Mouse (Mus musculus) MEL (cell line): ENCODE results near the gene Nkain2. TPM values are rescaled to one million over a fixed set of nuclear protein-coding genes. Genes with fewer than 3 reads are reported as not detected.

ENCODE experiments used
- DNase-seq: peaks from one replicate; pipeline ENCODE4 v3.0.0; 2011; ENCODE audit warnings: low read depth, low spot score
- H3K27ac ChIP-seq: 2 replicates; pipeline ENCODE4 v1.5.1; 2012; ENCODE audit warnings: low read depth, mild to moderate bottlenecking, control low read depth, low read length, moderate library complexity; ENCODE audit not compliant: control insufficient read depth
- H3K27me3 ChIP-seq, 2 experiments: fragments of 150-350 bp in 1 of 2; sonication (generic) in 1 of 2; 2 replicates each; pipeline ENCODE4 v1.6.1; 2012; ENCODE audit warnings: low read length in 2 of 2, mild to moderate bottlenecking in 2 of 2, improper control_type of control experiment in 1 of 2, moderate library complexity in 1 of 2; ENCODE audit not compliant: insufficient read depth in 2 of 2, control insufficient read depth in 1 of 2
- H3K36me3 ChIP-seq, 2 experiments: 2 replicates each; pipeline ENCODE4 v1.6.1; 2012 to 2014; ENCODE audit warnings: low read length in 2 of 2, improper control_type of control experiment in 1 of 2, inconsistent platforms in 1 of 2, mild to moderate bottlenecking in 1 of 2; ENCODE audit not compliant: insufficient read depth in 2 of 2, control insufficient read depth in 1 of 2
- H3K4me1 ChIP-seq, 2 experiments: fragments of 150-350 bp in 1 of 2; sonication (generic) in 1 of 2; 2 replicates each; pipeline ENCODE4 v1.6.1; 2012; ENCODE audit warnings: low read length in 2 of 2, improper control_type of control experiment in 1 of 2, mild to moderate bottlenecking in 1 of 2; ENCODE audit not compliant: insufficient read depth in 2 of 2, control insufficient read depth in 1 of 2
- H3K4me3 ChIP-seq, 2 experiments: fragments of 150-350 bp in 1 of 2; sonication (generic) in 1 of 2; 2 replicates each; pipeline ENCODE4 v1.5.1; 2012; ENCODE audit warnings: low read depth in 2 of 2, low read length in 2 of 2, mild to moderate bottlenecking in 2 of 2, moderate library complexity in 2 of 2, control low read depth in 1 of 2, improper control_type of control experiment in 1 of 2; ENCODE audit not compliant: control insufficient read depth in 1 of 2, insufficient read depth in 1 of 2
- H3K79me2 ChIP-seq: 2 replicates; pipeline ENCODE4 v1.6.1; 2012; ENCODE audit warnings: mild to moderate bottlenecking, low read length, moderate library complexity; ENCODE audit not compliant: control insufficient read depth, poor library complexity, insufficient read depth
- H3K9ac ChIP-seq: 2 replicates; pipeline ENCODE4 v1.6.1; 2012; ENCODE audit warnings: low read depth, mild to moderate bottlenecking, control low read depth, low read length, moderate library complexity; ENCODE audit not compliant: control insufficient read depth, poor library complexity, severe bottlenecking
- H3K9me3 ChIP-seq: fragments of 150-350 bp; sonication (generic); replicated peaks from 2 replicates; pipeline ENCODE4 v1.6.1; 2012; ENCODE audit warnings: mild to moderate bottlenecking, low read length, improper control_type of control experiment, moderate library complexity; ENCODE audit not compliant: insufficient read depth
- BHLHE40 ChIP-seq: IDR thresholded peaks from 2 replicates; pipeline ENCODE4 v1.6.1; 2012; ENCODE audit warnings: low read depth, mild to moderate bottlenecking, inconsistent platforms, low read length, improper control_type of control experiment, borderline replicate concordance
- CHD2 ChIP-seq: IDR thresholded peaks from 2 replicates; pipeline ENCODE4 v1.6.1; 2011; ENCODE audit warnings: low read length, improper control_type of control experiment
- E2F4 ChIP-seq: IDR thresholded peaks from 2 replicates; pipeline ENCODE4 v1.6.1; 2011; ENCODE audit warnings: low read depth, low read length, improper control_type of control experiment, borderline replicate concordance
- ETS1 ChIP-seq: IDR thresholded peaks from 2 replicates; pipeline ENCODE4 v1.6.1; 2012; ENCODE audit warnings: low read depth, mild to moderate bottlenecking, inconsistent platforms, low read length, improper control_type of control experiment, moderate library complexity
- GATA1 ChIP-seq: IDR thresholded peaks from 2 replicates; pipeline ENCODE4 v1.6.1; 2011; ENCODE audit warnings: low read depth, low read length, improper control_type of control experiment
- HCFC1 ChIP-seq: IDR thresholded peaks from 2 replicates; pipeline ENCODE4 v1.6.1; 2012; ENCODE audit warnings: low read depth, mild to moderate bottlenecking, inconsistent platforms, low read length, improper control_type of control experiment, moderate library complexity
- KAT2A ChIP-seq: conservative IDR thresholded peaks from 2 replicates; pipeline ENCODE4 v1.6.1; 2012; ENCODE audit warnings: low read depth, low read length, improper control_type of control experiment, inconsistent platforms
- MAX ChIP-seq: IDR thresholded peaks from 2 replicates; pipeline ENCODE4 v1.6.1; 2011; ENCODE audit warnings: low read length, improper control_type of control experiment
- MAZ ChIP-seq: IDR thresholded peaks from 2 replicates; pipeline ENCODE4 v1.6.1; 2012; ENCODE audit warnings: low read depth, mild to moderate bottlenecking, inconsistent platforms, low read length, improper control_type of control experiment
- MEF2A ChIP-seq: IDR thresholded peaks from 2 replicates; pipeline ENCODE4 v1.6.1; 2014; ENCODE audit warnings: low read depth, mild to moderate bottlenecking, inconsistent platforms, low read length, improper control_type of control experiment; ENCODE audit not compliant: poor library complexity, insufficient replicate concordance, severe bottlenecking; ENCODE audit errors: extremely low read depth
- MYC ChIP-seq: IDR thresholded peaks from 2 replicates; pipeline ENCODE4 v1.6.1; 2011; ENCODE audit warnings: low read depth, mild to moderate bottlenecking, low read length, improper control_type of control experiment, moderate library complexity
- NELFE ChIP-seq: IDR thresholded peaks from 2 replicates; pipeline ENCODE4 v1.6.1; 2011; ENCODE audit warnings: low read depth, low read length, improper control_type of control experiment
- NRF1 ChIP-seq: IDR thresholded peaks from 2 replicates; pipeline ENCODE4 v1.6.1; 2014; ENCODE audit warnings: low read depth, mild to moderate bottlenecking, inconsistent platforms, low read length, improper control_type of control experiment, moderate library complexity; ENCODE audit not compliant: poor library complexity, insufficient read depth, severe bottlenecking
- POLR2A ChIP-seq, 2 experiments: IDR thresholded peaks; 2 replicates each; pipeline ENCODE4 v1.6.1; 2011 to 2012; ENCODE audit warnings: low read length in 2 of 2, mild to moderate bottlenecking in 2 of 2, control low read depth in 1 of 2, improper control_type of control experiment in 1 of 2, low read depth in 1 of 2, moderate library complexity in 1 of 2; ENCODE audit not compliant: control insufficient read depth in 1 of 2, insufficient read depth in 1 of 2, poor library complexity in 1 of 2
- POLR2AphosphoS2 ChIP-seq: IDR thresholded peaks from 2 replicates; pipeline ENCODE4 v1.6.1; 2011; ENCODE audit warnings: low read length, improper control_type of control experiment
- POLR2AphosphoS5 ChIP-seq: IDR thresholded peaks from 2 replicates; pipeline ENCODE4 v1.6.1; 2012; ENCODE audit warnings: low read depth, borderline replicate concordance, mild to moderate bottlenecking, inconsistent platforms, low read length, moderate library complexity, mixed read lengths
- RAD21 ChIP-seq: IDR thresholded peaks from 2 replicates; pipeline ENCODE4 v1.6.1; 2011; ENCODE audit warnings: mild to moderate bottlenecking, low read depth, low read length, improper control_type of control experiment
- RCOR1 ChIP-seq: IDR thresholded peaks from 2 replicates; pipeline ENCODE4 v1.6.1; 2012; ENCODE audit warnings: low read depth, mild to moderate bottlenecking, inconsistent platforms, low read length, improper control_type of control experiment
- SMC3 ChIP-seq: IDR thresholded peaks from 2 replicates; pipeline ENCODE4 v1.6.1; 2011; ENCODE audit warnings: low read depth, low read length, improper control_type of control experiment
- TAL1 ChIP-seq: IDR thresholded peaks from 2 replicates; pipeline ENCODE4 v1.6.1; 2012; ENCODE audit warnings: mild to moderate bottlenecking, inconsistent platforms, low read length, moderate library complexity, mixed read lengths
- TCF12 ChIP-seq: IDR thresholded peaks from 2 replicates; pipeline ENCODE4 v1.6.1; 2014; ENCODE audit warnings: low read depth, mild to moderate bottlenecking, inconsistent platforms, low read length, improper control_type of control experiment, moderate library complexity
- UBTF ChIP-seq: IDR thresholded peaks from 2 replicates; pipeline ENCODE4 v1.6.1; 2012; ENCODE audit warnings: low read depth, mild to moderate bottlenecking, inconsistent platforms, low read length, improper control_type of control experiment, moderate library complexity, borderline replicate concordance; ENCODE audit not compliant: insufficient read depth
- USF1 ChIP-seq: IDR thresholded peaks from 2 replicates; pipeline ENCODE4 v1.6.1; 2014; ENCODE audit warnings: low read depth, mild to moderate bottlenecking, inconsistent platforms, low read length, improper control_type of control experiment, moderate library complexity
- USF2 ChIP-seq, 2 experiments: IDR thresholded peaks; 2 replicates each; pipeline ENCODE4 v1.6.1; 2011 to 2012; ENCODE audit warnings: improper control_type of control experiment in 2 of 2, low read length in 2 of 2, borderline replicate concordance in 1 of 2, inconsistent platforms in 1 of 2, low read depth in 1 of 2, mild to moderate bottlenecking in 1 of 2; ENCODE audit not compliant: insufficient read depth in 1 of 2
- ZC3H11A ChIP-seq: IDR thresholded peaks from 2 replicates; pipeline ENCODE4 v1.6.1; 2012; ENCODE audit warnings: low read depth, mild to moderate bottlenecking, inconsistent platforms, low read length, improper control_type of control experiment
- ZKSCAN1 ChIP-seq: IDR thresholded peaks from 2 replicates; pipeline ENCODE4 v1.6.1; 2012; ENCODE audit warnings: low read depth, mild to moderate bottlenecking, inconsistent platforms, low read length, improper control_type of control experiment, moderate library complexity
- polyA plus RNA-seq, 2 experiments: library from polyadenylated mRNA; stranded (reverse) in 1 of 2; unstranded in 1 of 2; fragments of >175 nt in 1 of 2; fragments of >200 nt in 1 of 2; gene quantifications; 2 replicates each; pipeline versions ENCODE4 v1.2.1 to v1.2.4; 2012; ENCODE audit warnings: low replicate concordance in 2 of 2, low read depth in 1 of 2; ENCODE audit not compliant: insufficient read length in 2 of 2, insufficient read depth in 1 of 2, missing spikeins in 1 of 2
- total RNA-seq: library from RNA; depleted of rRNA; stranded (reverse); fragments of 300-350 nt; gene quantifications from 2 replicates; pipeline ENCODE4 v1.2.3, GENCODE M21; 2012

Nkain2 gene
- total and polyA plus RNA-seq, 3 experiments: not detected

GRCm38 (mm10) chr10:32290487-32290886 is 599.8 kb downstream of the Nkain2 start:
- TF ChIP-seq RAD21 (no peak), POLR2A (IDR thresholded peaks at IDR 0.05; ENCODE audit: control insufficient read depth in 1 of 2, insufficient read depth in 1 of 2, low read depth in 1 of 2, low read length in 2 of 2, poor library complexity in 1 of 2) (no peak), GATA1 (no peak), SMC3 (no peak), UBTF (no peak), MEF2A (no peak), ZC3H11A (no peak), POLR2AphosphoS2 (no peak), USF2 (IDR thresholded peaks at IDR 0.05; ENCODE audit: borderline replicate concordance in 1 of 2, insufficient read depth in 1 of 2, low read depth in 1 of 2, low read length in 2 of 2) (no peak), BHLHE40 (no peak), E2F4 (no peak), POLR2AphosphoS5 (no peak), NELFE (no peak), MAZ (no peak), ETS1 (no peak), MYC (no peak), HCFC1 (no peak), NRF1 (no peak), ZKSCAN1 (no peak)
- DNase-seq: no peak

GRCm38 (mm10) chr10:32283690-32284089 is 606.6 kb downstream of the Nkain2 start:
- H3K27ac ChIP-seq: no peak overlapping the region
- TF ChIP-seq NELFE (no peak), USF1 (no peak), TCF12 (no peak), HCFC1 (no peak), RCOR1 (no peak), MAX (no peak), POLR2A (IDR thresholded peaks at IDR 0.05; ENCODE audit: control insufficient read depth in 1 of 2, insufficient read depth in 1 of 2, low read depth in 1 of 2, low read length in 2 of 2, poor library complexity in 1 of 2) (no peak), RAD21 (no peak), TAL1 (no peak), KAT2A (no peak), CHD2 (no peak)
- TF ChIP-seq, all 39 proteins: peak for 0

More at GRCm38 (mm10) chr10:32290487-32290886, 599.8 kb downstream of the Nkain2 start:
- Histone ChIP-seq H3K9ac (no peak overlapping the region), H3K79me2 (no peaks in the 10 kb centered on the region), H3K4me3 (no peak overlapping the region), H3K27me3 (no peaks in the 10 kb centered on the region), H3K27ac (no peak overlapping the region), H3K4me1 (no peaks in the 10 kb centered on the region), H3K36me3 (no peaks in the 10 kb centered on the region), H3K9me3 (no peaks in the 10 kb centered on the region)

More at GRCm38 (mm10) chr10:32283690-32284089, 606.6 kb downstream of the Nkain2 start:
- Histone ChIP-seq H3K79me2 (no peaks in the 10 kb centered on the region), H3K4me3 (no peak overlapping the region), H3K9me3 (no peaks in the 10 kb centered on the region), H3K4me1 (no peaks in the 10 kb centered on the region), H3K36me3 (no peaks in the 10 kb centered on the region), H3K27me3 (no peaks in the 10 kb centered on the region), H3K9ac (no peak overlapping the region)
- no peak for DNase-seq
